Mouse (Mus musculus) skeletal muscle tissue, adult 2 months (tissue): ENCODE measurements around the gene Specc1l.

Source experiments
- DNase-seq: peaks from one replicate; pipeline ENCODE4 v3.0.0-alpha.2; 2012; ENCODE audit warnings: low read depth, low spot score

Specc1l gene

DNA sequence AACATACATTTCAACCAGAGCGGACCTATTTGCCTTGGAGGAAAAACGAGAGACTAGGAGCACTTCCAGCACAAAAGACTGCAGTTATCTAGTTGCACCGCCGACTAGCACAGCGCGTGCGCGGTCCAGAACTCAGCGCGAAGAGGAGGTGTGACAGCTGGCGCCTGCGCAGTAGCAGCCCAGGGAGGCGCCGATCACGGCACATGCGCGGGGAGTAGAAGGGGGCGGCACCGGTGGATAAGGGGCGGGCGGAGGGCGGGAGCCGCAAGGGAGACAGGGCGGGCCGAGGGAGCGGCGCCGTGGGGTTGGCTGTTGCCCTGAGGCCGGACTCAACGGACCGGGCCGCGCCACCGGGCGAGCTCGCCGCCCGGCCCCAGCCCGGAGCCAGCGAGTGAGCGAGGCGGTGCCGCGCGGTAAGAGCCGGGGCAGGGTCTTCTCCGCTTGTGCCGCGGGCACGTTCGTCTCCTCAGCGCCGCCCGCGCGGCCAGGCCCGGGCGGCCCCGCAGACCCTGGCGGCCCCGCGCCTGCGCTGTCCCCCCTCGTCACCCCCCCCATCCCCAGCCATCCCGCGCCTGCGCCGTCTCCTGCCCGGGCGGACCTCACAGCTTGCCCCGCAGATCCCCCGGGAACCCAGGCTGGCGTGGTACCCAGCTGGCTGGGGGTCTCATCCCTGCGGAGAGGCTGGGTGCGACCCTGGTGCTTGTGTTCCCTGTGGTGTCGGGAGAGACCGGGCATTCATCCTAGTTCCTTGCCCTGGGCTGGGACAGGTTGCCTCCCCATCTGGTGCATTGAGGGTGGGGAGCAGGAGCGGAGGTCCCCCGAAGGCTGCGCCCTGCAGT, at the start of gene Specc1l:
TSS of gene Specc1l (plus strand) at position 267 of the 839 bp plus-strand sequence.
- peak; percentile 98 for DNase-seq

DNA sequence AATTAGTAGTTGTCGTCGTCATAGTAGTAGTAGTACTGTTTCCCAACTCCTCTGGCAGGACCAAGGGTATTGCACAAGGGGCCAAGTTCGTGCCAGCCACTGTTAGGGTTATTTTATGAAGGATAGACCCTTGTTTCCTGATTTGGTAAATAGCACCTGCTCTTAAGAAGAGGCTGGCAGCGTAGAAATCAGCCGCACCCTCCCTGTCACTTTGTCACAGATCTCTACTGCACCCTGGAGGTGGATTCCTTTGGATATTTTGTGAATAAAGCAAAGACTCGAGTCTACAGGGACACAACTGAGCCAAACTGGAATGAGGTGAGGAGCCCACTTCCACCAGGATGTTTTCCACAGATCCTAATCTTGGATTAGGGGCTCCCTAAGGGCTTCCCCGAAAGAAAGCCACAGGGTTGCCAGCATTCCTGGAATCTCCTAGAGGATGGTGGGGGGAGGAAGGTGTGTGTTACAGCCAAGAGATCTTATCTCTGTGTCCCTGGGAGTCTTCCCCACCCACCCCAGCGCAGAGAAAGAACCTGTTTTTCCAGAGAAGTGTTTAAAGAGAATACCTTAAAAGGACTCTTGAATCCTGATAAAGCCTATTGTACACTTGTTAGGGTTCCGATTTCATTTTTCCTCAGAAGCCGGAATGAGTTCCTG, 45.9 kb upstream of the Specc1l start:
- DNase-seq, result no peak

- no peak for DNase-seq
Observed at GRCm38 (mm10) chr10:75166601-75167000, 45.3 kb upstream of the Specc1l start.

DNA sequence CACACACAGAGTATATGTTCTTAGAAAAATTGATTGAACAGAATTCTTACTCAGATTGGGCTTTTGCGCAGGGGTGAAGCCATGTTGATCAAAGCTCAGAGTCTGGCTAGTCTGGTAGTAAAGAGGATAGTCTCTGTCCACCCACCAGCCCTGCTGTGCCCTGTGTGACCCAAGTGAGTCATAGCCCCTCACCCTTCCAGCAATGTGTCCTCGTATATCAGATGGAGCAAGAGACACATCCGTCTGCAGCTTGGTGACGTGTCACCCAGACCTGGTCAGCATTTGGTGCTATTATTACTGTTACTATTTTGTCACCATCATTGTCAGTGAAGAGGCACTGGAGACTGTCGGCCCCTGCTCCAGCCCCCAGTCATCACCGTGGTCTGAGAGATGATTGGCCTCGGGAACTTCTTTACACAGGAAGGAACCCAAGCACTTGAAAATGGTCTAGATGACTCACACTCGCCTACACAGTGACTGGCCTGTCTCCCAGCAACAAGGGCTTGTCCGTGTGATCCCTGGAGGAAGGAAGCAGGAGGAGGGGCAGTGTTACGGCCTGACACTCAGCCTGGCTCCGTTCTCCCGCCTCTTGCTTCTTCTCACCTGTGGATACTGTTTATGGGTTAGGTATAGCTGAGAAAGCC, 41.5 kb upstream of the Specc1l start:
- peak; percentile 42 for DNase-seq

GRCm38 (mm10) chr10:75173056-75173455, 38.8 kb upstream of the Specc1l start:
- no peak for DNase-seq

- no peak for DNase-seq
Observed at GRCm38 (mm10) chr10:75173712-75174111, 38.2 kb upstream of the Specc1l start.

- DNase-seq, result no peak
Observed at GRCm38 (mm10) chr10:75176494-75176893, 35.4 kb upstream of the Specc1l start.

DNA sequence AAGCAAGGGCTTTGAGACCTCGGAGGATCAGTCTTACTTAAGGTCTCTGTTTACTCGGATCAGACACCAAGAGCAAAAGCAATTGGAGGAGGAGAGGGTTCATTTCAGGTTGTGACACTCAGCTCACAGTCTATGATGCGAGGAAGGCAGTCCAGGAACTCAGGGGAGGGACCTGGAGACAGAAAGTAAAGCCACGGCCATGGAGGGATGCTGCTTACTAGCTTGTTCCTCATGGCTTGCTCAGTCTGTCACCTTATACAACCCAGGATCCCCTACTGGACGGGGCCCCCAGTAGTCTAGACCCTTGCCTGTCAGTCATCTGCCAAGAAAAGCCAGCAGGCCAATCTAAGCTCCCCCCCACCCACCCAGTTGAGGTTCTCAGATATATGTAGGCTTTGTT, 33.0 kb upstream of the Specc1l start:
- DNase-seq, result no peak

DNA sequence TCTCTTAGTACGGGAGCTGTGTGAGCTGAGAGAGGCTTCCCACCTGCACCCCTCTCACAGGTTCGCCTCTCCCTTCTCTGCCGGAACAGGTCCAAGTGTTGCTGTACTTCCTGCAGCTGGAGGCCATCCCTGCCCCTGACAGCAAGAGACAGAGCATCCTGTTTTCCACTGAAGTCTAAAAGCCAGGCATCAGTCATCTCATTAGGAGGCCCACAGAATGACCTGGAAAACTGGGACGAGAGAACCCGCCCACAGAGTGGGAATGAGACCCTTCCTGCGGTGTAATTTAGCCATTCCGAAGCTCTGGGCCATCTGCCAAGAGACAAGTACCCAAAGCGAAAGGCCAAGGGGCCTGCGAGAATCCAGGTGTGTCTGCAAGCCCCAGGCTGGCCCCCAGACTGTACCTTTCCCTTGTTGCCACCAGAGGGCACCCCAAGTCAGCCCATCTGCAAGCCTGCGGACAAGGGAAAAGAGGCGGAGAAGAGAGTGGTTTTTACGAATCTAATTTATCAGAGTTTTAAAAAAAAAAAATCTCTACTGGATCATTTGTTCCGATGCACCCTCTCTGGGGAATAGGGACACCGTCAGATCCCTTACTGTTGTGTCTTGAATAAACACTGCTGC, 29.6 kb upstream of the Specc1l start:
- DNase-seq, result peak; percentile 59

DNA sequence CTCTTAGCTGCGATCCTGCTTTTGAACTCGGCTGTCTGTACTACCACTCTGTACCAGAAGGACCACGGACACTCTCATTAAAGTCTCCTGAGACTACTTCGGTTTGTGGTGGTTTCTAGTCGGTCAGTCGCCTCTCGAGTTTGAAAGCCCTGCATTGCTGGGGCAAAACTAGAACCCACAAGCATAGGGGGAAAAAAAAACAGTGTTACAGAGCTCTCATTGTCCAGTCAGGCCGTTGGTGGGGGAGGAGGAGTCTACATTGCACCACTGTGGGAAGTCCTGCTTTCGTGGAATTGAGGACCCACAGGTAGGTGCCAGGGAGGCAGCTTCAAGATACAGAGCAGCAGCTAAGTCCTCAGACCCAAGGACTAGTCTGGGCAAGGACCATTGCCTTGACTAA, 27.0 kb upstream of the Specc1l start:
- no peak for DNase-seq

DNA sequence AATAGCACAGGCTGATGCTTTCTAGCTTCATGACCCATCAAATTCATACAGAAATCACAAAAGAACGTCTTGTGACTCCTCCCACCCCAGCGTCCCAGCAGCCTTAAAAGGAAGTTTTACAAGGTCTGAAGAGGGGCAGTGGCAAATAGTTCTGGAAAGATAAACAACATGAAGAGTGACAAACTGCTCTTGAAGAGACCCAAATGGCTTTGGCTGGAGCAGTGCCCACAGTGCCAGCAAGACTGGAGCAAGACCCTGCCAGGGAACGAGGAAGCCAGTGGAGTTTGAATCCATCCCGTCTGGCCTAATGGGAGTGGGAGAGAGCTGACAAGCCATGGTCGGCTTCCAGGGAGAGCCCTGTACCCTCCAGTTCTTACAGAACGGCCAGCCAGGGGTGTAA, 25.3 kb upstream of the Specc1l start:
- no peak for DNase-seq

GRCm38 (mm10) chr10:75187366-75188056, 24.4 kb upstream of the Specc1l start:
- DNase-seq, result no peak

DNA sequence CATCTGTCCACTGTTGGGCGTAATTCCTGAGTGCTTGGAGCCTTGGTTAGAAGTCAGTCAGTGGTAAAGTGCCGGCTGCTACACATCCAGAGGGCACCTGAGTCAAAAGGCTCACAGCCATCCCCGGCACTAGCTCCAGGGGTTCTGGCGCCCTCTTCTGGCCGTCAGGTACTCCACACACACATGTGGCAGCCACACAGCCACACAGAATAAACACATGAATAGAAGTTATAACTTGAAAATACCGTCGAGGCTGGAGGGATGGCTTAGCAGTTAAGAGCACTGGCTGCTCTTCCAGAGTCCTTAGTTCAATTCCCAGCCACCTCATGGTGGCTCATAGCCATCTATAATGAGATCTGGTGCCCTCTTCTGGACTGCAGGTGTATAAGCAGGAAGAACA, 20.2 kb upstream of the Specc1l start:
- DNase-seq, result no peak

DNA sequence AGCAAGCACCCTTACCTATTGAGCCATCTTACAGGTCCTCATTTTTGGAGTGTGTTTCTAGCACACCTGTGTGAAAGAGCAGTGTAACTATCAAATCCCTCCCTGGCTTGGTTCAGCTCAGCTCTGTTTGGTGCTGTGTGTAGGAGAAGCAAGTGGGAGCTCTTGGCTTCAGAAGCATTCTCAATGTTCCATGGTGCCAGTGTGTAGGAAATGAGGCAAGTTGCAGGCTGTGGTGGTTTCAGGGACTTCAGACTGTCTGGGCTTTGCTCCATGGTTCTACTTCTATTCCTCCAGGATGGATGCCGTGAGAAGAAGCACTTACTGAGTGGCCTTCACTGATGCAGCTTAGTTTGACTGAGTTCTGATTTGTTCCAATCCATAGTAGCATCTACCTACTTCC, 14.1 kb upstream of the Specc1l start:
- DNase-seq, result no peak

- DNase-seq, result peak; percentile 33
Observed at GRCm38 (mm10) chr10:75200733-75201132, 11.1 kb upstream of the Specc1l start.

- no peak for DNase-seq
Observed at GRCm38 (mm10) chr10:75206192-75206591, 5.7 kb upstream of the Specc1l start.

GRCm38 (mm10) chr10:75210841-75211240, 1.0 kb upstream of the Specc1l start:
- no peak for DNase-seq

DNA sequence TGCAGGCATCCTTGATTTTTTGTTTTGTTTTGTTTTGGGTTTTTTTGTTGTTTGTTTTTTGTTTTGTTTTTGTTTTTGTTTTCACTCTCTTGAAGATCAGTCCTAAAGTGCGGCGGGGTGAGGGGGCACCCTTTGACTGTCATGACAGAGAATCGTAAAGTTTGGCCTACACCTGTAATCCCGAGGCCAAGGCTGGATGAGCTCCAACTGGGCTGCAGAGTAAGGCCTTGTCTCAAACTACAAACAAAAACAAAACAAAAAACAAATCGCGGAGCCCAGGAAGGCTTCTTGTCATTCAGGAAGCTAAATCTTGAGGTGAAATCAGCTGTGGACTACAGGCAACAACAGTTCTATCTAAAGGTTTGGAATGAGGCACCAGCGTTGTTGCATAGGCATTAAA, 1.1 kb downstream of the Specc1l start:
- DNase-seq, result no peak

DNA sequence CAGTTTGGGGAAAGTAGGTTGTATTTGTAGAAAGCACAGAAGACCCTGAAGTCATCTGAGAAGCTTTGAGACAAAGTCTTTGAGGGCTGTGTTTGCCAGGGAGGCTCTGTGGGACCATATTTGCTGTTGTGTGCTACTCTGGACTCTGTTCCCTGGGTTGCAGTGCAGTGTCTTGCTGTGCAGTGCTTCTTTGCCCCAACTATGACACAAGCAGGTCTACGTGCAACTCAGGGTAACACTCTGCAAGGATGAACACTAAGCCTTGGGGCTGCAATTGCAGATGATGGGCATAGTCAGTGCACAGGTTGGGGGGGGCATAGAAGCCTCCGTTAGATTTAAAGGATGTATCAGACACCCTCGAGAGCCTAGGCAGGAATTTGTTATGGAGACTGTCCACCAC, 8.8 kb downstream of the Specc1l start:
- DNase-seq, result no peak

DNA sequence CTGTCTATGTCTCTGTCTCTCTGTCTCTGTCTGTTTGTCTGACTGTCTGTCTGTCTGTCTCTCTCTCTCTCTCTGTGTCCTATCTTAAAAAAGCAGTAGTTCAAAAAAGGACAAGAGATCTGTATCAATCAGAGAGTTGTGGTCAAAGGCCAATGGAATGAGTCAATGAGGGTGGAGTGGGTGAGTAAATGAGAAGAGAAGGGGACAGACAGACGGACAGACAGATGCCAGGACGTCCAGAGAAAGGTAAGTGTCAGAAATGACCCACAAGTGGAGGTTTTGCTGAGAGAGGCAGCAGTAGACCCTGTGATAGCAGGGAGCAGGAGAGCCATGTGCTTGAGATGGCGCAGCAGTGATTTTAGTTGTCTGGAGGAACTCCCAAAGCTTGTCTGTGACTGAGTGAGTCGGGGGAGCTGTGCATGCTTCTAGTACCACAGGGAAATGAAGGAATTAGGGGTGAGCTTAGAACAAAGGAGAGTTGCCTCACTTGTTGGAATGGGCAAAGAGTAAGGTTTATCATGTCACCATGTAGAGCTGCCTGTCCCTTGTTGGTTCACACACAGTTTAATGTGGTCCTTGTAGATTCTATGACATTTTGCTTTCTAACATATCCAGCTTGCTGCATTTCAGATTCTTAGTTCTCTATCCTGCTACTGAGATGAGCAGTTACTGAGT, 10.2 kb downstream of the Specc1l start:
- no peak for DNase-seq

DNA sequence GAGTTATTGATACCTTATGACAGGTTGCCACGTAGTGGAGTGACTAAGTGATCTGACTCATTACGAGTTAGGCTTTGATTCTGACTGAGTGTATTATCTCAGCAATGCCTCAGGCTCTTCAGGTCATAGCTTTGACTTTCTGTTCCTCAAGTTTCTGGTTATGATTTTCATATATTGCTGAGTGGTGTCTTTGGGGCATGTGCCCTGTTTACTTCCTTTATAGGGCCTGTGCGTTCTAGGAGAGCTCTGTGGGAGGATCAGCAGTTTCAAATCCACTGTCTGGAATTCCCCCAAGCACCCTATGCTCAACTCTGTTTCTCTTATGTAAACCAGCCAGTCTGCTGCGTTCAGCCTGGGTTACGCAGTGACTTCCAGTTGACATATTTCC, 10.7 kb downstream of the Specc1l start:
- DNase-seq, result peak; percentile 44
